Mouse (Mus musculus) urinary bladder, postnatal 36 days (tissue): ENCODE data around the gene Gm17783.
"Not testable (repeated sequence)": the region's sequence is repeated elsewhere in the genome, so short reads cannot be mapped to it uniquely, and the experiment has no call there.

ENCODE experiments used
- DNase-seq, 2 experiments: peaks; one replicate each; pipeline ENCODE4 v3.0.0; 2022; ENCODE audit warnings: low spot score in 2 of 2, mixed read lengths in 1 of 2

Gm17783 gene

GRCm38 (mm10) chr16:45531950-45532349 lies at the start of gene Gm17783:
Gene Gm17783, minus strand, starts transcription at chr16:45532050.
- no peak for DNase-seq

GRCm38 (mm10) chr16:45579883-45580282 lies 48.0 kb upstream of the Gm17783 start:
- no peak for DNase-seq

- no peak for DNase-seq
Measured at GRCm38 (mm10) chr16:45572307-45572706, 40.5 kb upstream of the Gm17783 start.

- no peak for DNase-seq
Measured at GRCm38 (mm10) chr16:45561747-45562146, 29.9 kb upstream of the Gm17783 start.

GRCm38 (mm10) chr16:45551579-45551978 lies 19.7 kb upstream of the Gm17783 start:
- DNase-seq, result no peak

- DNase-seq, result no peak
Measured at GRCm38 (mm10) chr16:45547982-45548381, 16.1 kb upstream of the Gm17783 start.

GRCm38 (mm10) chr16:45544341-45544740 lies 12.5 kb upstream of the Gm17783 start:
- no peak for DNase-seq

- no peak for DNase-seq
Measured at GRCm38 (mm10) chr16:45542108-45542507, 10.3 kb upstream of the Gm17783 start.

- not testable (repeated sequence) for DNase-seq
Measured at GRCm38 (mm10) chr16:45538342-45538741, 6.5 kb upstream of the Gm17783 start.

- no peak for DNase-seq
Measured at GRCm38 (mm10) chr16:45535009-45535408, 3.2 kb upstream of the Gm17783 start, which contains the start of gene Slc9c1. Gene Slc9c1, plus strand, starts transcription at chr16:45535309.

- DNase-seq, result no peak
Measured at GRCm38 (mm10) chr16:45525551-45525950, 6.3 kb downstream of the Gm17783 start.

GRCm38 (mm10) chr16:45495326-45495725 lies 36.5 kb downstream of the Gm17783 start:
- no peak for DNase-seq

- DNase-seq, result no peak
Measured at GRCm38 (mm10) chr16:45492927-45493326, 38.9 kb downstream of the Gm17783 start, which contains the start of gene Gm609. Gene Gm609, minus strand, starts transcription at chr16:45492969.

GRCm38 (mm10) chr16:45476991-45477390 lies 54.9 kb downstream of the Gm17783 start:
- no peak for DNase-seq

- DNase-seq, result not testable (repeated sequence)
Measured at GRCm38 (mm10) chr16:45471836-45472235, 60.0 kb downstream of the Gm17783 start.
